7 mouse cellular contexts compared by ENCODE assay signal in genomic region chr14:54576241-54577088, GRCm38 (mm10). TPM values are rescaled to one million over a fixed set of nuclear protein-coding genes. Genes with fewer than 3 reads are reported as not detected.
DNase-seq lines count a peak whose midpoint lies in the region; ATAC-seq and TF ChIP-seq lines count a peak whose summit lies in the region.

No protein-coding gene starts in this region.

- peaks cover 40% of the 10 kb centered on the region for H3K4me1 ChIP-seq in embryonic facial prominence, embryonic 13.5 days
- peaks cover 30% of the 10 kb centered on the region for H3K4me1 ChIP-seq in hindbrain, embryonic 16.5 days (ENCODE audit: control insufficient read depth, insufficient read depth, low read depth, low read length)
- peaks cover 70% of the 10 kb centered on the region for H3K4me1 ChIP-seq in liver, embryonic 12.5 days
- peaks cover 25% of the 10 kb centered on the region for H3K4me1 ChIP-seq in small intestine, adult 2 months (ENCODE audit: control insufficient read depth, insufficient read depth, insufficient read length, low read length)

- no peak for TF ChIP-seq CTCF in small intestine, adult 2 months (IDR thresholded peaks at IDR 0.05; ENCODE audit: extremely low read depth, insufficient read length, insufficient replicate concordance, low read depth, low read length)

- peak overlapping the region; percentile 85 for H3K4me2 ChIP-seq in embryonic facial prominence, embryonic 13.5 days
- H3K4me2 ChIP-seq in hindbrain, embryonic 16.5 days (ENCODE audit: low read length), result peak overlapping the region; percentile 91
- peak overlapping the region; percentile 80 for H3K4me2 ChIP-seq in liver, embryonic 12.5 days

- H3K27ac ChIP-seq in embryonic facial prominence, embryonic 13.5 days, result peak overlapping the region; percentile 96
- H3K27ac ChIP-seq in hindbrain, embryonic 16.5 days (ENCODE audit: low read depth, low read length), result peak overlapping the region; percentile 68
- H3K27ac ChIP-seq in liver, embryonic 12.5 days, result peak overlapping the region; percentile 72
- no peak overlapping the region for H3K27ac ChIP-seq in small intestine, adult 2 months (ENCODE audit: insufficient read depth, low read depth, low read length)

- TF ChIP-seq POLR2A in small intestine, adult 2 months (IDR thresholded peaks at IDR 0.05; ENCODE audit: low read depth, low read length), result no peak

- H3K27me3 ChIP-seq in embryonic facial prominence, embryonic 13.5 days, result no peaks in the 10 kb centered on the region
- H3K27me3 ChIP-seq in hindbrain, embryonic 16.5 days (replicated peaks; ENCODE audit: control insufficient read depth, insufficient read depth, low read length), result peaks cover 19% of the 10 kb centered on the region
- H3K27me3 ChIP-seq in liver, embryonic 12.5 days (replicated peaks), result peaks cover 81% of the 10 kb centered on the region
- peaks cover 22% of the 10 kb centered on the region for H3K27me3 ChIP-seq in small intestine, adult 2 months (ENCODE audit: control insufficient read depth, insufficient read depth, low read length)

- peaks cover 20% of the 10 kb centered on the region for H3K36me3 ChIP-seq in embryonic facial prominence, embryonic 13.5 days
- no peaks in the 10 kb centered on the region for H3K36me3 ChIP-seq in hindbrain, embryonic 16.5 days (ENCODE audit: control insufficient read depth, insufficient read depth, low read length)
- peaks cover 3% of the 10 kb centered on the region; the same call in 1 of the 2 replicates for H3K36me3 ChIP-seq in liver, embryonic 12.5 days
- no peaks in the 10 kb centered on the region for H3K36me3 ChIP-seq in small intestine, adult 2 months (ENCODE audit: control insufficient read depth, insufficient read depth, low read length)

- H3K9ac ChIP-seq in embryonic facial prominence, embryonic 13.5 days, result peak overlapping the region; percentile 100
- H3K9ac ChIP-seq in hindbrain, embryonic 16.5 days (ENCODE audit: low read depth, low read length), result peak overlapping the region; percentile 70
- peak overlapping the region; percentile 69 for H3K9ac ChIP-seq in liver, embryonic 12.5 days

- WGBS in embryonic facial prominence, embryonic 13.5 days, result under 1% methylated on average over 84 of the region's 84 CpGs
- WGBS in hindbrain, embryonic 16.5 days, result under 1% methylated on average over 65 of the region's 84 CpGs
- 2% methylated on average over 84 of the region's 84 CpGs for WGBS in liver, embryonic 12.5 days (ENCODE audit: insufficient replicate concordance)
- under 1% methylated on average over 84 of the region's 84 CpGs for WGBS in small intestine, adult 2 months

- H3K9me3 ChIP-seq in embryonic facial prominence, embryonic 13.5 days, result no peaks in the 10 kb centered on the region
- no peaks in the 10 kb centered on the region for H3K9me3 ChIP-seq in hindbrain, embryonic 16.5 days (ENCODE audit: control insufficient read depth, low read length)
- H3K9me3 ChIP-seq in liver, embryonic 12.5 days (replicated peaks), result no peaks in the 10 kb centered on the region

- peak; percentile 52 for DNase-seq in urinary bladder, adult 2 months (ENCODE audit: low spot score)
- no peak for DNase-seq in urinary bladder, postnatal 4 days (ENCODE audit: low spot score in 2 of 2)
- DNase-seq in layer of hippocampus, adult 11-12 months (ENCODE audit: low spot score), result no peak

- peak overlapping the region; percentile 93 for H3K4me3 ChIP-seq in embryonic facial prominence, embryonic 13.5 days
- H3K4me3 ChIP-seq in hindbrain, embryonic 16.5 days (ENCODE audit: low read length), result peak overlapping the region; percentile 66
- peak overlapping the region; percentile 63 for H3K4me3 ChIP-seq in liver, embryonic 12.5 days
- H3K4me3 ChIP-seq in small intestine, adult 2 months (ENCODE audit: low read depth, low read length), result peak overlapping the region; percentile 82

- ATAC-seq in embryonic facial prominence, embryonic 13.5 days (ENCODE audit: insufficient number of reproducible peaks, insufficient read depth, low FRiP score, low TSS enrichment, low read depth), result no peak
- peak; percentile 19; the same call in 1 of the 2 replicates for ATAC-seq in hindbrain, embryonic 16.5 days
- ATAC-seq in liver, embryonic 12.5 days, result no peak

RNA-seq across cellular contexts. Expression of gene Ajuba, which starts 0.9 kb away (rescaled TPM):
- polyA plus RNA-seq in urinary bladder, adult 2 months (2012; rRNA removed), result 38.5 and 43.1 TPM in 2 replicates
- 55.6 and 63.3 TPM in 2 replicates for polyA plus RNA-seq in embryonic facial prominence, embryonic 13.5 days (2015; fragmentation: Nextera tagmentation; extraction: Ambion mirVana)
- 4.7 and 6.0 TPM in 2 replicates for polyA plus RNA-seq in hindbrain, embryonic 16.5 days (2015; fragmentation: Nextera tagmentation; extraction: Ambion mirVana)
- 10.4 and 12.7 TPM in 2 replicates for polyA plus RNA-seq in liver, embryonic 12.5 days (2016; fragmentation: Nextera tagmentation; extraction: Ambion mirVana)
- 2.6 and 3.0 TPM in 2 replicates for polyA plus RNA-seq in small intestine, adult 2 months (2012; rRNA removed)

RNA-seq across cellular contexts. Expression of gene Haus4, which starts 22.0 kb away (rescaled TPM):
- polyA plus RNA-seq in urinary bladder, adult 2 months (2012; rRNA removed), result 14.1 and 14.2 TPM in 2 replicates
- 53.1 and 54.5 TPM in 2 replicates for polyA plus RNA-seq in embryonic facial prominence, embryonic 13.5 days (2015; fragmentation: Nextera tagmentation; extraction: Ambion mirVana)
- polyA plus RNA-seq in hindbrain, embryonic 16.5 days (2015; fragmentation: Nextera tagmentation; extraction: Ambion mirVana), result 19.4 and 20.7 TPM in 2 replicates
- polyA plus RNA-seq in liver, embryonic 12.5 days (2016; fragmentation: Nextera tagmentation; extraction: Ambion mirVana), result 49.3 and 52.0 TPM in 2 replicates
- polyA plus RNA-seq in small intestine, adult 2 months (2012; rRNA removed), result 4.7 and 11.8 TPM in 2 replicates

RNA-seq across cellular contexts. Expression of gene 4931414P19Rik, which starts 29.3 kb away (rescaled TPM):
- 9.0 and 9.4 TPM in 2 replicates for polyA plus RNA-seq in urinary bladder, adult 2 months (2012; rRNA removed)
- polyA plus RNA-seq in embryonic facial prominence, embryonic 13.5 days (2015; fragmentation: Nextera tagmentation; extraction: Ambion mirVana), result 8.9 and 9.1 TPM in 2 replicates
- polyA plus RNA-seq in hindbrain, embryonic 16.5 days (2015; fragmentation: Nextera tagmentation; extraction: Ambion mirVana), result 5.4 and 5.5 TPM in 2 replicates
- polyA plus RNA-seq in liver, embryonic 12.5 days (2016; fragmentation: Nextera tagmentation; extraction: Ambion mirVana), result 3.7 and 4.1 TPM in 2 replicates
- 2.3 and 5.6 TPM in 2 replicates for polyA plus RNA-seq in small intestine, adult 2 months (2012; rRNA removed)

RNA-seq across cellular contexts. Expression of gene Psmb5, which starts 41.4 kb away (rescaled TPM):
- 146 and 179 TPM in 2 replicates for polyA plus RNA-seq in urinary bladder, adult 2 months (2012; rRNA removed)
- 390 and 393 TPM in 2 replicates for polyA plus RNA-seq in embryonic facial prominence, embryonic 13.5 days (2015; fragmentation: Nextera tagmentation; extraction: Ambion mirVana)
- 445 and 467 TPM in 2 replicates for polyA plus RNA-seq in hindbrain, embryonic 16.5 days (2015; fragmentation: Nextera tagmentation; extraction: Ambion mirVana)
- 281 and 292 TPM in 2 replicates for polyA plus RNA-seq in liver, embryonic 12.5 days (2016; fragmentation: Nextera tagmentation; extraction: Ambion mirVana)
- 122 and 160 TPM in 2 replicates for polyA plus RNA-seq in small intestine, adult 2 months (2012; rRNA removed)

RNA-seq across cellular contexts. Expression of gene Psmb11, which starts 44.8 kb away (rescaled TPM):
- polyA plus RNA-seq in urinary bladder, adult 2 months (2012; rRNA removed), result not detected in 2 replicates
- polyA plus RNA-seq in embryonic facial prominence, embryonic 13.5 days (2015; fragmentation: Nextera tagmentation; extraction: Ambion mirVana), result 0.06 TPM in 1 of 2 replicates, not detected in the other
- 0.16 and 0.37 TPM in 2 replicates for polyA plus RNA-seq in hindbrain, embryonic 16.5 days (2015; fragmentation: Nextera tagmentation; extraction: Ambion mirVana)
- polyA plus RNA-seq in liver, embryonic 12.5 days (2016; fragmentation: Nextera tagmentation; extraction: Ambion mirVana), result not detected in 2 replicates
- polyA plus RNA-seq in small intestine, adult 2 months (2012; rRNA removed), result not detected in 2 replicates
